Mouse (Mus musculus): Measurements from ENCODE around the gene Traf7.

DNA sequence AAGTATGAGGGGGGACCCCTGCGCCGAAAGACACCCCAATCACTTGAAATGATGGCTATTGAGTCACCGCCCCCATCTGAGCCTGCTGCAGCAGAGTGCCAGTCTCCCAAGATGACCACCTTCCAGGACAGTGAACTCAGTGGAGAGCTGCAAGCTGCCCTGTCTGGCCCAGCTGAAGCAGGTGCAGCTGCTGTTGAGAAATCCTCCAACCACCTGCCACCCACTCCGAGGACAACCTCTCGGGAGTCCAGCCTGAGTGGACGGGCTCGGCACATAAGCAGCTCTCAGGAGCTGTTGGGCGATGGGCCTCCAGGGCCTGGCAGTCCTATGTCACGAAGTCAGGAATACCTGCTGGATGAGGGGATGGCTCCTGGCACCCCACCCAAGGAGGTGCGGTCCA lies 23.7 kb downstream of the Traf7 start:
- no peak for TF ChIP-seq MAFK (IDR thresholded peaks at IDR 0.05; ENCODE audit: insufficient read depth, low read depth, low read length)
- no peak for TF ChIP-seq ZC3H11A (IDR thresholded peaks at IDR 0.05; ENCODE audit: borderline replicate concordance, low read depth, low read length)
- no peak for TF ChIP-seq CHD2 (IDR thresholded peaks at IDR 0.05; ENCODE audit: low read depth, low read length)
